Mouse (Mus musculus): ENCODE results near the gene Nfasc.

Gene Nfasc

GRCm38 (mm10) chr1:132732307-132732706 lies 9.3 kb downstream of the Nfasc start:
- no peak for DNase-seq (ENCODE audit: low spot score)

- DNase-seq (ENCODE audit: low spot score), result no peak
Measured at GRCm38 (mm10) chr1:132727548-132727947, 14.0 kb downstream of the Nfasc start.

GRCm38 (mm10) chr1:132722362-132722761 lies 19.2 kb downstream of the Nfasc start:
- no peak for DNase-seq (ENCODE audit: low spot score)

GRCm38 (mm10) chr1:132721266-132721665 lies 20.3 kb downstream of the Nfasc start:
- no peak for DNase-seq (ENCODE audit: low spot score)

- DNase-seq (ENCODE audit: low spot score), result no peak
Measured at GRCm38 (mm10) chr1:132718225-132718624, 23.4 kb downstream of the Nfasc start.

GRCm38 (mm10) chr1:132715044-132715443 lies 26.6 kb downstream of the Nfasc start:
- no peak for DNase-seq (ENCODE audit: low spot score)

GRCm38 (mm10) chr1:132709419-132709818 lies 32.2 kb downstream of the Nfasc start:
- no peak for DNase-seq (ENCODE audit: low spot score)

GRCm38 (mm10) chr1:132707301-132707700 lies 34.3 kb downstream of the Nfasc start:
- no peak for DNase-seq (ENCODE audit: low spot score)

- no peak for DNase-seq (ENCODE audit: low spot score)
Measured at GRCm38 (mm10) chr1:132703467-132703866, 38.1 kb downstream of the Nfasc start.

GRCm38 (mm10) chr1:132696926-132697325 lies 44.7 kb downstream of the Nfasc start:
- DNase-seq (ENCODE audit: low spot score), result no peak

- no peak for DNase-seq (ENCODE audit: low spot score)
Measured at GRCm38 (mm10) chr1:132696232-132696631, 45.4 kb downstream of the Nfasc start.

- DNase-seq (ENCODE audit: low spot score), result no peak
Measured at GRCm38 (mm10) chr1:132694007-132694406, 47.6 kb downstream of the Nfasc start.

- no peak for DNase-seq (ENCODE audit: low spot score)
Measured at GRCm38 (mm10) chr1:132689181-132689580, 52.4 kb downstream of the Nfasc start.

GRCm38 (mm10) chr1:132678935-132679334 lies 62.7 kb downstream of the Nfasc start:
- DNase-seq (ENCODE audit: low spot score), result no peak

- DNase-seq (ENCODE audit: low spot score), result peak; percentile 61
Measured at GRCm38 (mm10) chr1:132678076-132678475, 63.5 kb downstream of the Nfasc start.

GRCm38 (mm10) chr1:132672704-132673103 lies 68.9 kb downstream of the Nfasc start:
- DNase-seq (ENCODE audit: low spot score), result no peak

GRCm38 (mm10) chr1:132669200-132669599 lies 72.4 kb downstream of the Nfasc start:
- DNase-seq (ENCODE audit: low spot score), result no peak

GRCm38 (mm10) chr1:132660354-132660753 lies 81.2 kb downstream of the Nfasc start:
- no peak for DNase-seq (ENCODE audit: low spot score)

GRCm38 (mm10) chr1:132659604-132660003 lies 82.0 kb downstream of the Nfasc start:
- DNase-seq (ENCODE audit: low spot score), result no peak

- DNase-seq (ENCODE audit: low spot score), result no peak
Measured at GRCm38 (mm10) chr1:132655611-132656010, 86.0 kb downstream of the Nfasc start.

- DNase-seq (ENCODE audit: low spot score), result no peak
Measured at GRCm38 (mm10) chr1:132654769-132655168, 86.8 kb downstream of the Nfasc start.

GRCm38 (mm10) chr1:132653841-132654457 lies 87.6 kb downstream of the Nfasc start:
- no peak for DNase-seq (ENCODE audit: low spot score)

GRCm38 (mm10) chr1:132653161-132653560 lies 88.4 kb downstream of the Nfasc start:
- no peak for DNase-seq (ENCODE audit: low spot score)

GRCm38 (mm10) chr1:132650680-132651079 lies 90.9 kb downstream of the Nfasc start:
- DNase-seq (ENCODE audit: low spot score), result no peak

Measured in testis, postnatal 10 days (tissue).